Mouse (Mus musculus) bone marrow, adult 2 months (tissue): ENCODE data around the gene Itih3. TPM values are rescaled to one million over a fixed set of nuclear protein-coding genes. Genes with fewer than 3 reads are reported as not detected.
A peak's percentile ranks its signal among the peaks of the same experiment; 100 is the strongest.

Experiments used
- H3K27ac ChIP-seq: fragments of 200-500 bp; 2 replicates; pipeline ENCODE4 v1.5.1; 2012; ENCODE audit warnings: low read depth, mild to moderate bottlenecking, control low read depth, inconsistent platforms, low read length; ENCODE audit not compliant: control insufficient read depth, poor library complexity, insufficient read depth
- H3K4me1 ChIP-seq: fragments of 200-500 bp; 2 replicates; pipeline ENCODE4 v1.6.1; 2011; ENCODE audit warnings: low read length; ENCODE audit not compliant: control insufficient read depth, insufficient read depth
- H3K4me3 ChIP-seq: fragments of 200-500 bp; replicated peaks from 2 replicates; pipeline ENCODE3; 2011; ENCODE audit warnings: mild to moderate bottlenecking, low read depth, low read length, control low read depth; ENCODE audit not compliant: control insufficient read depth
- CTCF ChIP-seq: fragments of 200-500 bp; IDR thresholded peaks from 2 replicates; pipeline ENCODE4 v1.5.1; 2011; ENCODE audit warnings: low read length, control low read depth; ENCODE audit not compliant: control insufficient read depth, insufficient read depth
- POLR2A ChIP-seq: fragments of 200-500 bp; IDR thresholded peaks from 2 replicates; pipeline ENCODE4 v1.6.1; 2011; ENCODE audit warnings: low read depth, mild to moderate bottlenecking, control low read depth, low read length, borderline replicate concordance; ENCODE audit not compliant: control insufficient read depth
- WGBS: fragments of 180-500 bp; shearing (Covaris S2); methylation state at CpG from one replicate; pipeline ENCODE4 v1.1.7; 2018; 5-methylcytosine and 5-hydroxymethylcytosine counted together
- polyA plus RNA-seq: library from polyadenylated mRNA; stranded (reverse); fragments of >200 nt; gene quantifications from 2 replicates; pipeline ENCODE4 v1.2.4, GENCODE M21; 2011; ENCODE audit warnings: low replicate concordance; ENCODE audit not compliant: missing spikeins, insufficient read depth, insufficient read length

Itih3 gene
- 0.79 and 3.0 TPM in 2 replicates for polyA plus RNA-seq

DNA sequence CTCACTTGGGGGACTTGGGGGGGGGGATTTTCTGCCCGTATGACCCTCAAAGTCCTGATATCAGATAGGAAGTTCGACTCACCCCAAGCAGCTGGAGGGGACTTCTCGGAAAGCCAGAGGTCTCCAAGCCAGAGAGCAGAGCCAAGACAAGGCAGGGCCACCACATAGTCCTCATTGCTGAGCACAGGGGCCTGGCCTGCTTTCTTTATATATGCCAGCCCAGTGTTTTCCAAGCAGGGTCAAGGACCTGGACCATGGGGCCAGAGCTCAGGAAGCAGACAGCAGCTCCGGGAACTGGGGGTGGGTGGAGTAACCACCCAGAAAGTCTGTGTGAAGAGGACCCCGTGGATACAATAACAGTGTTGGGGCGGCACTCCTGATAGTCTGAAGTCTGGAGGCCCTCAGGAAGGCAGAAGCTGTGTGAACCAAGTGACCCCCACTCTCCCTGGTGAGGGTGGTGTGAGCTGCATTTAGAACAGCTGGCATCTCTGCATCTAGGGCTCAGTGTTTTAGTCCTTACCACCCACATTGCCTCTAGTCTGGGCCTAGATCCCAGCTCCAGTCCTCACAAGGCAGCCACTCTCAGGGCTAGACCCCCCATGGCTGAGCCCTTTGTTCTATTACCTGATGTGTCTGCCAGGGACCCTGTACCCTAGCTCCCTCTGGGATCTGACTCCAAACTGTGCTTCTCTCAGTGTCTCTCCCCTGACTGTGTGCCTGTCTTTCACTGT, at the start of gene Itih3:
TSS of gene Itih3 (minus strand) at position 386 of the 731 bp plus-strand sequence.
- Histone ChIP-seq H3K4me3 (no peak within 1 kb of the TSS), H3K4me1 (no peaks in the 10 kb centered on the region), H3K27ac (no peak within 1 kb of the TSS)
- TF ChIP-seq POLR2A (no peak), CTCF (no peak)
- 72% methylated on average over 6 of the region's 6 CpGs for whole genome bisulfite sequencing

GRCm38 (mm10) chr14:30960366-30960765, 36.8 kb upstream of the Itih3 start:
- no peak overlapping the region for H3K4me3 ChIP-seq
- 84% methylated on average over 1 of the region's 1 CpGs for WGBS
- no peaks in the 10 kb centered on the region for H3K4me1 ChIP-seq
- TF ChIP-seq POLR2A (no peak), CTCF (no peak)
- no peak overlapping the region for H3K27ac ChIP-seq

- Histone ChIP-seq H3K27ac (no peak overlapping the region), H3K4me1 (no peaks in the 10 kb centered on the region), H3K4me3 (no peak overlapping the region)
- TF ChIP-seq CTCF: no peak
- TF ChIP-seq POLR2A: no peak
- WGBS: 73% methylated on average over 4 of the region's 4 CpGs
These were observed 35.5 kb upstream of the Itih3 start for GRCm38 (mm10) chr14:30959031-30959430.

DNA sequence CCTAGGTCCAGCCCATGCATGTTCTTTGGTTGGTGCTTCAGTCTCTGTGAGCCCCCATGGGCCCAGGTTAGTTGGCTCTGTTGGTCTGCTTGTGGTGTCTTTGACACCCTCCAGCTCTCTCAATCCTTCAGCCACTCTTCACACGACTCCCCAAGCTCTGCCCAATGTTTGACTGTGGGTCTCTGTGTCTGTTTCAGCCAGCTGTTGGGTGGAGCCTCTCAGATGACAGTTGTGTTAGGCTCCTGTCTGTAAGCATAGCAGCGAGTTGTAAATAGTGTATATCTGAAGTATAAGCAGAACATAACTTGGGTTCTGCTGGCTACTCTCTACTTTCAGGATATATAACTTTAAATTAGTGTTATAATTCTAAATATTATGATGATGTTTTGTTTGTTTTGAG, 35.0 kb upstream of the Itih3 start:
- TF ChIP-seq CTCF (no peak), POLR2A (no peak)
- Histone ChIP-seq H3K4me1 (no peaks in the 10 kb centered on the region), H3K4me3 (no peak overlapping the region), H3K27ac (no peak overlapping the region)
- WGBS: 77% methylated on average over 2 of the region's 2 CpGs

- TF ChIP-seq POLR2A (0 out of 2 replicates have a peak, but pooled peaks have one; percentile 36), CTCF (no peak)
These were observed 27.7 kb upstream of the Itih3 start, which contains the start of gene Nek4 for GRCm38 (mm10) chr14:30951154-30951825. TSS of gene Nek4 (plus strand) at chr14:30951377.

DNA sequence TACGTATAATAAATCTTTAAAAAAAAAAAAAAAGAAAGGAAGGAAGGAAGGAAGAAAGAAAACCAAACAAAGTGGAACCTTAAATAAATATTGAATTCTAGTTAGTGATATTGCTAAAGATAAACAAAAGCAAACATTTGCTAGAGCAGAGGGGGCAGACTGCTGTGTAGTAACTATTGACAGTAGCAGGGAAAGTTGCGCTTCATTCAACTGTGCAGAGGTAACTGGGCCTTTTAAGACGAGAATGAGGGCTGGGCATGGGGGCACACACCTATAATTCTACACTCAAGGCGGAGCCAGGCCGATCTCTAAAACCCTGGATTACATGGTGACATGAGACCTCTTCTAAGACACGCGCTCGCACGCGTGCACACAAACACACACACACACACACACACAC, 26.4 kb upstream of the Itih3 start:
- H3K4me3 ChIP-seq: no peak overlapping the region
- WGBS: 90% methylated on average over 10 of the region's 10 CpGs
- TF ChIP-seq POLR2A (no peak), CTCF (no peak)
- H3K27ac ChIP-seq: no peak overlapping the region
- peaks cover 1% of the 10 kb centered on the region; the same call in 1 of the 2 replicates for H3K4me1 ChIP-seq

More at GRCm38 (mm10) chr14:30951154-30951825, 27.7 kb upstream of the Itih3 start, which contains the start of gene Nek4:
- H3K4me1 ChIP-seq: peaks cover 1% of the 10 kb centered on the region; the same call in 1 of the 2 replicates
- under 1% methylated on average over 57 of the region's 57 CpGs for WGBS
- peak within 1 kb of the TSS; percentile 93 for H3K4me3 ChIP-seq
- peak within 1 kb of the TSS; percentile 36; the same call in 1 of the 2 replicates for H3K27ac ChIP-seq

- TF ChIP-seq POLR2A (no peak), CTCF (no peak)
- H3K4me1 ChIP-seq: no peaks in the 10 kb centered on the region
- 75% methylated on average over 2 of the region's 2 CpGs for WGBS
These were observed 21.2 kb upstream of the Itih3 start for GRCm38 (mm10) chr14:30944745-30945144.

DNA sequence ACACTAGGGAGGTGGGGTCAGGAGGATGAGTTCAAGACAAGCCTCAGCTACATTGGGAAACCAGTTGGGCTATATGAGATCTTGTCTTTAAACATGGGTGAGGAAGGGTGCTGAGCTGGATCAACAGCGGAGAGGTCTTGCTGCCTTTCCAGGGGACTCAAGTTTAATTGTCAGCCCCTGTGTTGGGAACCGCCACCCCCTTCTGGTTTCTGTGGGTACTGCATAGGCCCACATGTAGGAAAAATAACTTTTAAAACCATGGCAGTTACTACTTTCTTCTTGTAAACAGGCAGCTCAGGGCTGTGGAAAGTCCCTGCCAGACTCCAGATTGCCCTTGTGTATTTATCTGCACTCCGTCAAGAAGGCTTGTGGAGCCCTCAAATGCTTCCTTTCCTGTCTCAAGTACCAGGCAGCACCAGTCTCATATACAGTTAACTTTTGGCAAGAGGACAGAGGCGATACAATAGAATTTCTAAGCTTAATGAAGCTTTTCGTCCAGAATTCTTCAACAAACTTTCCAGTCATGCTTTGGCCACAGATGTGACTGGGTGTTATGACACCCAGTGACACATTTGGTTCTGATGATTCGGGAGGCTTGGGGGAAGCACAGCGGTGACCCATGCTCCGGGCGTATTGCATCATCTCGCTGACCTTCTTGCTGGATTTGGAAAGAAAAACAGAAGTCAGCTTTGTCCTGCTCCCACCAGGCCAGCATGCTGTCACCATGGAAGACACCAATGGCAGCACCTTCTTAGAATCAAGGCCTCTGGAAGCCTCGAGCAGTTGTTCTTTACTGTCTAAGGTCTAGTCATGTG, 20.5 kb upstream of the Itih3 start:
- WGBS: 44% methylated on average over 11 of the region's 11 CpGs
- no peak overlapping the region for H3K4me3 ChIP-seq
- no peak overlapping the region for H3K27ac ChIP-seq
- peak; percentile 48 for TF ChIP-seq CTCF
- no peak for TF ChIP-seq POLR2A
- no peaks in the 10 kb centered on the region for H3K4me1 ChIP-seq

More at GRCm38 (mm10) chr14:30944745-30945144, 21.2 kb upstream of the Itih3 start:
- H3K27ac ChIP-seq: no peak overlapping the region
- no peak overlapping the region for H3K4me3 ChIP-seq
